ENCODE assay signal across 8 mouse cellular contexts in the genomic region with DNA sequence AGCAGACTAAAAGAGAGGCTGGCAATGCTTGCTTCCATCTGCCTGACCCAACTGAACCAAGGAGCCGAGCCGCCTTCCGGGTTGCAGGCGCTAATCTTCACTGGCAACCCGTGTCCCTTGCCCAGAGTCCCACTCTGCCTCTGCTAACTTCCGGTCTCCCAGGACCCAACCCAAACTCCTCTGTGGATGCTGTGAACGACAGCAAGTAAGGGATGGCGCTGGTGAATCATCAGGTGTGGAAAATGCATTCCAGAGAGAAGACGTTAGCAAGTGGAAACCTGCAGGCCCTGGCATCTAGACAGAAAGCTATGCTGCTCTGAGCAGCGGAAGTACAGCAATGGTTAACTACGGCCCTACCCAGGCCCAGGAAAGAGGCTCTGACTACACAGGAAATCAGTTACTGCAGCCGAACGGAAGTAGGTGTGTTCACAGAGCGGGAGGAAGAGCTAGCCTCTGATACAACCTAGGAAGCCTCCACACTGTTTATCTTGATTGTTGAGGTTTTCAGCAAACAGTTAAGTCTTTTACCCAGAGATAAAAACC. TPM values are rescaled to one million over a fixed set of nuclear protein-coding genes. Genes with fewer than 3 reads are reported as not detected.
DNase-seq lines count a peak whose midpoint lies in the region; ATAC-seq and TF ChIP-seq lines count a peak whose summit lies in the region.

No protein-coding gene starts in this region.

- H3K4me2 ChIP-seq in lung, embryonic 15.5 days, result peak overlapping the region; percentile 19; the same call in 1 of the 2 replicates

- peaks cover 2% of the 10 kb centered on the region for H3K4me1 ChIP-seq in ES-Bruce4 (ENCODE audit: control insufficient read depth, insufficient read depth, low read length)
- peaks cover 34% of the 10 kb centered on the region for H3K4me1 ChIP-seq in lung, embryonic 15.5 days

- no peaks in the 10 kb centered on the region for H3K27me3 ChIP-seq in ES-Bruce4 (ENCODE audit: control insufficient read depth, insufficient read depth, low read length, poor library complexity, severe bottlenecking)
- H3K27me3 ChIP-seq in lung, embryonic 15.5 days, result no peaks in the 10 kb centered on the region

- no peak overlapping the region for H3K9ac ChIP-seq in ES-Bruce4 (ENCODE audit: low read depth, poor library complexity, severe bottlenecking)
- H3K9ac ChIP-seq in lung, embryonic 15.5 days, result no peak overlapping the region

- peak overlapping the region; percentile 68 for H3K27ac ChIP-seq in ES-Bruce4 (ENCODE audit: insufficient read depth, low read length)
- H3K27ac ChIP-seq in lung, embryonic 15.5 days, result peak overlapping the region; percentile 69

- WGBS in lung, embryonic 15.5 days, result 51% methylated on average over 14 of the region's 14 CpGs

- no peak for TF ChIP-seq EP300 in ES-Bruce4 (IDR thresholded peaks at IDR 0.05; ENCODE audit: insufficient read depth, low read depth, low read length)

- no peaks in the 10 kb centered on the region for H3K9me3 ChIP-seq in ES-Bruce4 (replicated peaks; ENCODE audit: control insufficient read depth, insufficient read depth, low read length, poor library complexity, severe bottlenecking)
- H3K9me3 ChIP-seq in lung, embryonic 15.5 days, result no peaks in the 10 kb centered on the region

- peak; percentile 27 for DNase-seq in brain, adult 2 months (ENCODE audit: low read depth, low spot score)
- DNase-seq in heart, adult 8-10 months (ENCODE audit: low spot score), result peak; percentile 78
- peak; percentile 40 for DNase-seq in kidney, adult 18-20 months
- DNase-seq in skeletal muscle tissue, adult 2 months (ENCODE audit: low read depth, low spot score), result peak; percentile 51
- DNase-seq in cerebellum, postnatal 36 days, result no peak
- DNase-seq in layer of hippocampus, adult 9-10 months (ENCODE audit: low spot score), result no peak

- peak overlapping the region; percentile 54 for H3K4me3 ChIP-seq in ES-Bruce4 (ENCODE audit: low read depth, low read length)
- H3K4me3 ChIP-seq in lung, embryonic 15.5 days, result no peak overlapping the region

- H3K36me3 ChIP-seq in ES-Bruce4 (ENCODE audit: control insufficient read depth, insufficient read depth, low read length, poor library complexity, severe bottlenecking), result no peaks in the 10 kb centered on the region
- no peaks in the 10 kb centered on the region for H3K36me3 ChIP-seq in lung, embryonic 15.5 days

- TF ChIP-seq CTCF in ES-Bruce4 (IDR thresholded peaks at IDR 0.05; ENCODE audit: low read depth, low read length), result no peak

- peak; percentile 47 for ATAC-seq in lung, embryonic 15.5 days (ENCODE audit: borderline replicate concordance, extremely low read depth, low FRiP score, low TSS enrichment)

- TF ChIP-seq POLR2A in ES-Bruce4 (IDR thresholded peaks at IDR 0.05; ENCODE audit: insufficient read depth, low read length), result no peak

RNA-seq across cellular contexts. Expression of a gene that starts 53.4 kb away (rescaled TPM):
- 25.4 and 27.1 TPM in 2 replicates for polyA plus RNA-seq in ES-Bruce4 (2011; ENCODE audit: insufficient read depth, insufficient read length, low read depth, missing spikeins)
- total RNA-seq in heart, adult 8-10 months (2022), result 10 to 100 TPM; 69.0 to 82.6 (median 74.0) TPM
- 15.9 and 16.7 TPM in 2 replicates for polyA plus RNA-seq in lung, embryonic 15.5 days (2015; fragmentation: Nextera tagmentation; extraction: Ambion mirVana)

Comparison
In these comparisons a context has a peak if more than half of its experiments do, and no peak if none do; other contexts are left out.
1. DNase-seq: peak in brain, adult 2 months (single experiment), heart, adult 8-10 months (single experiment), kidney, adult 18-20 months (single experiment) and skeletal muscle tissue, adult 2 months (single experiment); none in cerebellum, postnatal 36 days (0 of 2) and layer of hippocampus, adult 9-10 months (single experiment).